Mouse (Mus musculus) ES-E14 (cell line): ENCODE results near the gene Klhl3. TPM values are rescaled to one million over a fixed set of nuclear protein-coding genes. Genes with fewer than 3 reads are reported as not detected.

Experiments
- DNase-seq: peaks from one replicate; pipeline ENCODE4 v3.0.0-alpha.2; 2013; ENCODE audit warnings: low read depth, low spot score
- H3K27ac ChIP-seq: 2 replicates; pipeline ENCODE4 v1.5.1; 2012; ENCODE audit warnings: low read depth, mild to moderate bottlenecking, low read length, moderate library complexity, mixed read lengths; ENCODE audit not compliant: poor library complexity, insufficient read depth, severe bottlenecking
- H3K36me3 ChIP-seq: 2 replicates; pipeline ENCODE4 v1.6.1; 2012; ENCODE audit warnings: mild to moderate bottlenecking, low read length, moderate library complexity, mixed read lengths; ENCODE audit not compliant: control insufficient read depth, poor library complexity, insufficient read depth, severe bottlenecking
- H3K4me1 ChIP-seq, 2 experiments: fragments of 150-350 bp in 1 of 2; sonication (generic) in 1 of 2; 2 replicates each; pipeline ENCODE4 v1.6.1; 2012; ENCODE audit warnings: low read length in 2 of 2, mild to moderate bottlenecking in 1 of 2, mixed read lengths in 1 of 2; ENCODE audit not compliant: control insufficient read depth in 2 of 2, insufficient read depth in 2 of 2, poor library complexity in 1 of 2
- H3K4me3 ChIP-seq, 2 experiments: fragments of 150-350 bp in 1 of 2; sonication (generic) in 1 of 2; 2 replicates each; pipeline ENCODE4 v1.5.1; 2012; ENCODE audit warnings: low read length in 2 of 2, low read depth in 1 of 2, mild to moderate bottlenecking in 1 of 2, mixed read lengths in 1 of 2; ENCODE audit not compliant: insufficient read depth in 1 of 2, poor library complexity in 1 of 2, severe bottlenecking in 1 of 2
- H3K9ac ChIP-seq: 2 replicates; pipeline ENCODE4 v1.6.1; 2012; ENCODE audit warnings: low read depth, mild to moderate bottlenecking, low read length, mixed read lengths; ENCODE audit not compliant: poor library complexity, insufficient read depth, severe bottlenecking
- H3K9me3 ChIP-seq: fragments of 150-350 bp; sonication (generic); 2 replicates; pipeline ENCODE4 v1.6.1; 2012; ENCODE audit warnings: low read depth, mild to moderate bottlenecking, low read length; ENCODE audit not compliant: control insufficient read depth, insufficient read depth
- CHD2 ChIP-seq: IDR thresholded peaks from 2 replicates; pipeline ENCODE4 v1.6.1; 2014; ENCODE audit warnings: mild to moderate bottlenecking, low read depth, low read length, inconsistent platforms
- HCFC1 ChIP-seq: IDR thresholded peaks from 2 replicates; pipeline ENCODE4 v1.6.1; 2012; ENCODE audit warnings: low read length, inconsistent platforms, borderline replicate concordance; ENCODE audit not compliant: insufficient read depth
- MAFK ChIP-seq: IDR thresholded peaks from 2 replicates; pipeline ENCODE4 v1.6.1; 2014; ENCODE audit warnings: mild to moderate bottlenecking, low read depth, low read length, inconsistent platforms; ENCODE audit not compliant: insufficient read depth
- ZC3H11A ChIP-seq: IDR thresholded peaks from 2 replicates; pipeline ENCODE4 v1.6.1; 2012; ENCODE audit warnings: low read depth, mild to moderate bottlenecking, inconsistent platforms, low read length, borderline replicate concordance
- ZNF384 ChIP-seq: IDR thresholded peaks from 2 replicates; pipeline ENCODE4 v1.6.1; 2012; ENCODE audit warnings: low read depth, low read length, inconsistent platforms
- in situ Hi-C, 2 experiments: fragments of 600-800 bp; cut with MboI; formaldehyde crosslinking; loops; one replicate each; pipeline ENCODE4 v1.15.1; 2025; ENCODE audit warnings: low sequenced_read_pairs in 2 of 2, inconsistent platforms in 1 of 2; ENCODE audit not compliant: unreplicated experiment in 2 of 2
- total RNA-seq: library from RNA; depleted of rRNA; stranded (reverse); fragments of 300-350 nt; gene quantifications from 2 replicates; pipeline ENCODE4 v1.2.3, GENCODE M21; 2012

The Klhl3 gene
- total RNA-seq, 1 experiment: 0.67 TPM

DNA sequence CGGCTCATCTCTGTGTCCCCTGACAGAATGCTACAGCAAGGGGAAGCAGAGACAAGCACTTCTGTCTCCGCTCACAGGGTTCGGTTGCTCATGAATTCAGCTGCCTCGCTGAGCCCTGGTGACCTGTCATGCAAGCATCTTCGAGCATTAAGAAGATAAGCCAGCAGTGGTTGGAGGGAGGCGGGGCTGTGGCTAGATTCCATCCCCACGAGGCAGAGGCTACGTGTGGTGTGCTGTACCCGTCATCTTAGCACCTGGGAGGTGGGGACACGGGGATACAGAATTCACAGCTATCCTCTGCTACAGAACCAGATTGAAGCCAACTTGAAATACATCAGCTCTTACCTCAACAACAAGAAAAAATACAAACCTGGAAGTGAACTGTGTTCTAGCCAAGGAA is 73.3 kb downstream of the Klhl3 start:
- DNase-seq: no peak
- Histone ChIP-seq H3K9ac (no peak overlapping the region), H3K27ac (no peak overlapping the region), H3K4me1 (no peaks in the 10 kb centered on the region), H3K36me3 (no peaks in the 10 kb centered on the region), H3K9me3 (no peaks in the 10 kb centered on the region), H3K4me3 (no peak overlapping the region)
- no peak for TF ChIP-seq ZNF384
- no peak for TF ChIP-seq HCFC1
- no peak for TF ChIP-seq CHD2
- TF ChIP-seq ZC3H11A: no peak
- TF ChIP-seq MAFK: no peak
- in situ Hi-C loops: no loop called here

- no peaks in the 10 kb centered on the region for H3K4me1 ChIP-seq
- H3K9me3 ChIP-seq: no peaks in the 10 kb centered on the region
- H3K36me3 ChIP-seq: no peaks in the 10 kb centered on the region
- H3K27ac ChIP-seq: no peak overlapping the region
- TF ChIP-seq ZNF384 (no peak), ZC3H11A (no peak), MAFK (no peak), HCFC1 (no peak), CHD2 (no peak)
- no peak for DNase-seq
- in situ Hi-C loops: no loop called here
- H3K9ac ChIP-seq: no peak overlapping the region
- H3K4me3 ChIP-seq: no peak overlapping the region
Measured at GRCm38 (mm10) chr13:58037506-58037905, 75.9 kb downstream of the Klhl3 start.

- Histone ChIP-seq H3K4me1 (no peaks in the 10 kb centered on the region), H3K27ac (no peak overlapping the region), H3K9me3 (no peaks in the 10 kb centered on the region), H3K36me3 (no peaks in the 10 kb centered on the region), H3K9ac (no peak overlapping the region), H3K4me3 (no peak overlapping the region)
- TF ChIP-seq MAFK (no peak), HCFC1 (no peak), ZC3H11A (no peak), ZNF384 (no peak), CHD2 (no peak)
- no peak for DNase-seq
- in situ Hi-C loops: no loop called here
Measured at GRCm38 (mm10) chr13:58035470-58036156, 77.8 kb downstream of the Klhl3 start.

DNA sequence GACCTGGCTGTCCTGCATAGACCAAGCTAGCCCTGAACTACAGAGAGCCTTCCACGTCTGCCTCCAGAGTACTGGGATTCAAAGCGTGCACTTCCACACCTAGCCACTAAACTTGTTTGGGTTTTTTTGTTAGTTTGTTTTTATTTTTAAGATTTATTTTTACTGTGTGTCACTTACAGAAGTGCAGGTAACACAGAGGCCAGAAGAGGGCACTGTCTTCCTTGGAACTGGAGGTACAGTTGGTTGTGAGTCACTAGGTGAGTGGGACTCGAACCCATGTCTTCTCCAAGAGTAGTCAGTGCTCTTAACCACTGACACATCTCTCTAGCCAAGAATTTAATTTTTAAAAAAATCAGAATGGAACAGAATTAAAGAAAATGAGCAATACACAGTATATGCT is 78.4 kb downstream of the Klhl3 start:
- no peak for DNase-seq
- no peaks in the 10 kb centered on the region for H3K9me3 ChIP-seq
- in situ Hi-C loops: no loop called here
- no peak overlapping the region for H3K27ac ChIP-seq
- H3K36me3 ChIP-seq: no peaks in the 10 kb centered on the region
- no peak for TF ChIP-seq CHD2
- TF ChIP-seq HCFC1: no peak
- no peak for TF ChIP-seq ZNF384
- no peak for TF ChIP-seq MAFK
- no peak for TF ChIP-seq ZC3H11A
- H3K4me3 ChIP-seq: no peak overlapping the region
- no peaks in the 10 kb centered on the region for H3K4me1 ChIP-seq
- H3K9ac ChIP-seq: no peak overlapping the region

GRCm38 (mm10) chr13:58034507-58034906 is 78.9 kb downstream of the Klhl3 start:
- TF ChIP-seq HCFC1 (no peak), ZNF384 (no peak), MAFK (no peak), ZC3H11A (no peak), CHD2 (no peak)
- no peak overlapping the region for H3K4me3 ChIP-seq
- in situ Hi-C loops: no loop called here
- H3K27ac ChIP-seq: no peak overlapping the region
- no peak overlapping the region for H3K9ac ChIP-seq
- DNase-seq: no peak
- no peaks in the 10 kb centered on the region for H3K9me3 ChIP-seq
- no peaks in the 10 kb centered on the region for H3K36me3 ChIP-seq
- H3K4me1 ChIP-seq: no peaks in the 10 kb centered on the region
